Mouse (Mus musculus): ENCODE data around the gene Hmgb1.

DNA sequence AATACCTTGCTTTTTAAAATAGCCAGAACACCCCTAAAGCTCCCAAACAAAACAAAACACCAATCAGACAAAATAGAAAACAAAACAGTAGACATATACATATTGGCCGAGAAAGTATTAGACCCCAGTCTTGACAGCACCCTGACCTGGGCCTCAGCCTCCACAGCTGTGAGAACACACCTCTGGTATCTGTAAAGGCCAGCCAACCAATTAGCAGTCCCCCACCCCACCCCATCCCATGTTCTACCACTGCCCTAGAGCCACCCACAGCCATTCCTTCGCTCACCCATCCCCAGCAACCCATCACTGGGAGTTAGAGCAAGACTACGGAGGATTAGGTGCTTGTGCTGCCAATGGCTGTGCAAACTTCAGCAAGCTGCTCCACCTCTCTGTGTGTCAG is 33.4 kb downstream of the Hmgb1 start:
- no peak for TF ChIP-seq CTCF (IDR thresholded peaks at IDR 0.05; ENCODE audit: low read depth)
- no peak for TF ChIP-seq EP300 (IDR thresholded peaks at IDR 0.05; ENCODE audit: low read depth)

Measured in liver, postnatal 0 days (tissue).